Mouse (Mus musculus): ENCODE data around the gene Immp2l. TPM values are rescaled to one million over a fixed set of nuclear protein-coding genes. Genes with fewer than 3 reads are reported as not detected.

Immp2l gene
- polyA plus RNA-seq, 1 experiment from 2014 or later: 9.4 TPM

- H3K36me3 ChIP-seq (ENCODE audit: control insufficient read depth, insufficient read depth): no peaks in the 10 kb centered on the region
- H3K9ac ChIP-seq (ENCODE audit: low read length): no peak overlapping the region
- H3K9me3 ChIP-seq (replicated peaks; ENCODE audit: control insufficient read depth, low read length): no peaks in the 10 kb centered on the region
- no peak overlapping the region for H3K4me2 ChIP-seq (ENCODE audit: low read depth, low read length)
- H3K27me3 ChIP-seq (ENCODE audit: control insufficient read depth, insufficient read depth, low read length): no peaks in the 10 kb centered on the region
- WGBS: 89% methylated on average over 3 of the region's 3 CpGs
- ATAC-seq (replicated peaks; ENCODE audit: extremely low read depth, insufficient read depth, low FRiP score): no peak
- H3K4me1 ChIP-seq (ENCODE audit: control insufficient read depth, insufficient read depth, low read length): no peaks in the 10 kb centered on the region
- H3K27ac ChIP-seq (ENCODE audit: low read length): no peak overlapping the region
- H3K4me3 ChIP-seq (ENCODE audit: low read length): no peak overlapping the region
Observed at GRCm38 (mm10) chr12:41689809-41690208, 665.9 kb downstream of the Immp2l start.

- H3K9me3 ChIP-seq (replicated peaks; ENCODE audit: control insufficient read depth, low read length): no peaks in the 10 kb centered on the region
- no peak overlapping the region for H3K4me2 ChIP-seq (ENCODE audit: low read depth, low read length)
- no peaks in the 10 kb centered on the region for H3K4me1 ChIP-seq (ENCODE audit: control insufficient read depth, insufficient read depth, low read length)
- H3K27me3 ChIP-seq (ENCODE audit: control insufficient read depth, insufficient read depth, low read length): no peaks in the 10 kb centered on the region
- ATAC-seq (replicated peaks; ENCODE audit: extremely low read depth, insufficient read depth, low FRiP score): no peak
- no peak overlapping the region for H3K9ac ChIP-seq (ENCODE audit: low read length)
- no peak overlapping the region for H3K27ac ChIP-seq (ENCODE audit: low read length)
- H3K36me3 ChIP-seq (ENCODE audit: control insufficient read depth, insufficient read depth): no peaks in the 10 kb centered on the region
- H3K4me3 ChIP-seq (ENCODE audit: low read length): no peak overlapping the region
- 64% methylated on average over 2 of the region's 2 CpGs for WGBS
Observed at GRCm38 (mm10) chr12:41710608-41711007, 686.7 kb downstream of the Immp2l start.

- H3K9me3 ChIP-seq (replicated peaks; ENCODE audit: control insufficient read depth, low read length): peaks cover 6% of the 10 kb centered on the region; the same call in 1 of the 2 replicates
- no peaks in the 10 kb centered on the region for H3K4me1 ChIP-seq (ENCODE audit: control insufficient read depth, insufficient read depth, low read length)
- H3K4me2 ChIP-seq (ENCODE audit: low read depth, low read length): no peak overlapping the region
- no peaks in the 10 kb centered on the region for H3K27me3 ChIP-seq (ENCODE audit: control insufficient read depth, insufficient read depth, low read length)
- 43% methylated on average over 1 of the region's 1 CpGs for WGBS
- H3K4me3 ChIP-seq (ENCODE audit: low read length): no peak overlapping the region
- H3K9ac ChIP-seq (ENCODE audit: low read length): no peak overlapping the region
- ATAC-seq (replicated peaks; ENCODE audit: extremely low read depth, insufficient read depth, low FRiP score): no peak
- no peaks in the 10 kb centered on the region for H3K36me3 ChIP-seq (ENCODE audit: control insufficient read depth, insufficient read depth)
- H3K27ac ChIP-seq (ENCODE audit: low read length): no peak overlapping the region
Observed at GRCm38 (mm10) chr12:41716946-41717345, 693.1 kb downstream of the Immp2l start.

DNA sequence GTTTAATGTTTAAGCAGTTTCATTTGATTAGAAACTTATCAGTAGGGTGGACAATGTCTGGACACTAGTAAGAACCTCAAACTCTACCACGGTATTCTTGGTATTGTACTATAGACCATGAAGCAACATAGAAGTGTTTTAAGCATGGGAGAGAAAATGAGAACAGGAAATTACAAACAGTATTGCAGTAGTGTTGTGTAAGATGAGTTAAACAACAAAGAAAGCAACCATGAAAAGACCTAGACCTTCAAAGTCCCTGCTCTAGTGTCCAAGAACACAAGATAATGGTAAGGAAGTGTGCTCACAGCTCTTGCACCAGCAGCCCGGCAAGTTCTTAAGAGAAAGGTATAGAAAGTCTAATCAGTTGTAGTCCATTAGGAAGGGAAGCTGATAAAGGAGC is 700.7 kb downstream of the Immp2l start:
- 75% methylated on average over 2 of the region's 2 CpGs for WGBS

GRCm38 (mm10) chr12:41726720-41727119 is 702.8 kb downstream of the Immp2l start:
- Histone ChIP-seq H3K27ac (ENCODE audit: low read length) (no peak overlapping the region), H3K4me1 (ENCODE audit: control insufficient read depth, insufficient read depth, low read length) (no peaks in the 10 kb centered on the region), H3K4me2 (ENCODE audit: low read depth, low read length) (no peak overlapping the region), H3K4me3 (ENCODE audit: low read length) (no peak overlapping the region), H3K9ac (ENCODE audit: low read length) (no peak overlapping the region), H3K27me3 (ENCODE audit: control insufficient read depth, insufficient read depth, low read length) (no peaks in the 10 kb centered on the region), H3K36me3 (ENCODE audit: control insufficient read depth, insufficient read depth) (no peaks in the 10 kb centered on the region), H3K9me3 (replicated peaks; ENCODE audit: control insufficient read depth, low read length) (no peaks in the 10 kb centered on the region)
- ATAC-seq (replicated peaks; ENCODE audit: extremely low read depth, insufficient read depth, low FRiP score): no peak
- WGBS: 75% methylated on average over 1 of the region's 1 CpGs

More for the DNA sequence above, 700.7 kb downstream of the Immp2l start:
- Histone ChIP-seq H3K4me1 (ENCODE audit: control insufficient read depth, insufficient read depth, low read length) (no peaks in the 10 kb centered on the region), H3K4me2 (ENCODE audit: low read depth, low read length) (no peak overlapping the region), H3K9ac (ENCODE audit: low read length) (no peak overlapping the region), H3K27me3 (ENCODE audit: control insufficient read depth, insufficient read depth, low read length) (no peaks in the 10 kb centered on the region), H3K36me3 (ENCODE audit: control insufficient read depth, insufficient read depth) (no peaks in the 10 kb centered on the region), H3K4me3 (ENCODE audit: low read length) (no peak overlapping the region), H3K27ac (ENCODE audit: low read length) (no peak overlapping the region), H3K9me3 (replicated peaks; ENCODE audit: control insufficient read depth, low read length) (no peaks in the 10 kb centered on the region)
- ATAC-seq (replicated peaks; ENCODE audit: extremely low read depth, insufficient read depth, low FRiP score): no peak

DNA sequence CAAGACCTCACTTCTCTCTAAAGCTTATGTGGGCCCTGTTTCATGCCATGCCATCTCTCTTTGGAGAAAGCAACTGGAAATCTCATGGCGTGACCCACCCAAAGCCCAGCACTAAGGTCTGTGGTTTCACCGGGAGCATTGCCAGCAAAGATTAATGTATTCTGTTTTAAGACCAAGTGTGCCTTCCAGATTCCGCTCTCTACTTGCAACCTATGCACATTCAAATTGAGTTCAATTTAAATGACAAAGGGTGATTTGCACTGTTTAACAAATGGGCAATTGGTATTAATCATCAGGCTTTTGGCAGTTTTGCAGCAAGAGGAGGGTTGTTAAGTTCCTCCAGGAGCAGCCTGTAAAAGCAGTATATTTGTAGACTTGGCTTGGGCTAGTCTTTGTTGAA is 703.3 kb downstream of the Immp2l start:
- ATAC-seq (replicated peaks; ENCODE audit: extremely low read depth, insufficient read depth, low FRiP score): no peak
- Histone ChIP-seq H3K36me3 (ENCODE audit: control insufficient read depth, insufficient read depth) (no peaks in the 10 kb centered on the region), H3K4me2 (ENCODE audit: low read depth, low read length) (no peak overlapping the region), H3K4me1 (ENCODE audit: control insufficient read depth, insufficient read depth, low read length) (no peaks in the 10 kb centered on the region), H3K4me3 (ENCODE audit: low read length) (no peak overlapping the region), H3K27ac (ENCODE audit: low read length) (no peak overlapping the region), H3K9me3 (replicated peaks; ENCODE audit: control insufficient read depth, low read length) (no peaks in the 10 kb centered on the region), H3K27me3 (ENCODE audit: control insufficient read depth, insufficient read depth, low read length) (no peaks in the 10 kb centered on the region), H3K9ac (ENCODE audit: low read length) (no peak overlapping the region)
- 48% methylated on average over 3 of the region's 3 CpGs for WGBS

DNA sequence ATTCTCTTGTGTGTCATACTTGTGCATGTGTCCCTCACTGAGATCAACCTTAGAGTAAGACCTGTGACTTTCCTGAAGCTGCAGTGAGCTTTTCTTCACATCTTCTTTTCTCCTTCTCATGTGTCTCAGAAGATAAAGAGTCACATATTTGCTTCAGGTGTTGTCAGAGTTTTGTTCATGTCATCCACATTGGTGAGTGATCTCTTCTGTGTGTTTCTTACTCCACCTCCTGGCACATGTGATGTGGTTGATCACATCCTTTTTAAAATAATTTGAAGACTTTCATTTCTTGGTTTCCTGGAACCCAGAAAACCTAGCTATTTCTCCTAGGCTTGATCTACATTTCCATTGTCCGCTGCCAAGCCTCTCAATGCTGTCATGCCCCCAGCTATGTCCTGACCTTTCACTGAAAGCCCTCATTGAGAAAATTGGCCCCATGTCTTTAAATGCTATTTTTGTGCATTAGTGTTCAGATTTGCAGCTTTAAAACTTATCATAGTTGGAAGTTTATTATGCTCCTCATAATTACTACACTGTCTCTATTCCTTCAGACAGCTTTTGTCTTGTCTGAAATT is 704.0 kb downstream of the Immp2l start:
- H3K4me1 ChIP-seq (ENCODE audit: control insufficient read depth, insufficient read depth, low read length): no peaks in the 10 kb centered on the region
- ATAC-seq (replicated peaks; ENCODE audit: extremely low read depth, insufficient read depth, low FRiP score): no peak
- no peak overlapping the region for H3K9ac ChIP-seq (ENCODE audit: low read length)
- no peaks in the 10 kb centered on the region for H3K36me3 ChIP-seq (ENCODE audit: control insufficient read depth, insufficient read depth)
- no peak overlapping the region for H3K4me2 ChIP-seq (ENCODE audit: low read depth, low read length)
- 85% methylated on average over 1 of the region's 1 CpGs for WGBS
- no peak overlapping the region for H3K27ac ChIP-seq (ENCODE audit: low read length)
- no peaks in the 10 kb centered on the region for H3K9me3 ChIP-seq (replicated peaks; ENCODE audit: control insufficient read depth, low read length)
- H3K4me3 ChIP-seq (ENCODE audit: low read length): no peak overlapping the region
- no peaks in the 10 kb centered on the region for H3K27me3 ChIP-seq (ENCODE audit: control insufficient read depth, insufficient read depth, low read length)

DNA sequence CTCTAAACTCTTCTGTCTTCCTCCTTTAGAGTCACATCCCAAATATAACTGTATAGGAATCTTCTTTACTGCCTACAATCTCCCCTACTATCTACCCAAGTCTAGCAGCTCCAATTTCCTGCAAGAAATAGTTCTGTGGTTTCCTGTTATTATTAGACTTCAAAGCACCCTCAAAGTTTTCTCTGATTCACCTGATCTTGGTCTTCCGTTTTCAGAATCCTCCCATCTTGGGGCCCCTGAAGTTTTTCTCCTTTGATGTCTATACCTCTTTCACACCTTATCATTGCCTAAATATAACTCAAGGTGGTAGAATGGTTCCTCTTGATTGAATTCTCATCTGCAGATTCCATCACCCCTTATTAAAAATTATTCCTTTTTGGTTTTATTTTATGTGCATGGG is 704.6 kb downstream of the Immp2l start:
- 56% methylated on average over 1 of the region's 1 CpGs for WGBS
- Histone ChIP-seq H3K4me2 (ENCODE audit: low read depth, low read length) (no peak overlapping the region), H3K27me3 (ENCODE audit: control insufficient read depth, insufficient read depth, low read length) (no peaks in the 10 kb centered on the region), H3K27ac (ENCODE audit: low read length) (no peak overlapping the region), H3K4me1 (ENCODE audit: control insufficient read depth, insufficient read depth, low read length) (no peaks in the 10 kb centered on the region), H3K4me3 (ENCODE audit: low read length) (no peak overlapping the region), H3K36me3 (ENCODE audit: control insufficient read depth, insufficient read depth) (no peaks in the 10 kb centered on the region), H3K9me3 (replicated peaks; ENCODE audit: control insufficient read depth, low read length) (no peaks in the 10 kb centered on the region), H3K9ac (ENCODE audit: low read length) (no peak overlapping the region)
- ATAC-seq (replicated peaks; ENCODE audit: extremely low read depth, insufficient read depth, low FRiP score): no peak

DNA sequence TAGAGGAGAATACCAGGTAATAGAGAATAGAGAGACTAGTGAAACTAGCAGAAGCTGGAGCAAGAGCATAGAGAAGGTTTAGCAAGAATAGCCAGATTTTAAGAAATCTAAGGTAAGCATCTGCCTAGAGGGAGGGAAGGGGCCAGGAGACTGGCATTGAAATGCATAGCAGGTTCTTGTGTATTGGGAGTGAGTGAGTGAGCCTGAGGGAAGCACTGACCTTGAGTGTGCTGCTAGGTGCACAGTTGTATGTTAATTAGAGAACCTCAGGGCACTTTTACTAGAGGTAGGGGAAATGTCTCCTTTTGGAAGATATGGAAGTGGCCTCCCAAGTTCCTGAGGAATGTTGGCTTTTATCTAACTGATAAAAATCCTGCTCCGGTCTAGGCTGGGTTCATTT is 705.9 kb downstream of the Immp2l start:
- Histone ChIP-seq H3K9me3 (replicated peaks; ENCODE audit: control insufficient read depth, low read length) (no peaks in the 10 kb centered on the region), H3K4me2 (ENCODE audit: low read depth, low read length) (no peak overlapping the region), H3K27ac (ENCODE audit: low read length) (no peak overlapping the region), H3K27me3 (ENCODE audit: control insufficient read depth, insufficient read depth, low read length) (no peaks in the 10 kb centered on the region), H3K9ac (ENCODE audit: low read length) (no peak overlapping the region), H3K4me3 (ENCODE audit: low read length) (no peak overlapping the region), H3K36me3 (ENCODE audit: control insufficient read depth, insufficient read depth) (no peaks in the 10 kb centered on the region), H3K4me1 (ENCODE audit: control insufficient read depth, insufficient read depth, low read length) (no peaks in the 10 kb centered on the region)
- no peak for ATAC-seq (replicated peaks; ENCODE audit: extremely low read depth, insufficient read depth, low FRiP score)
- 25% methylated on average over 1 of the region's 1 CpGs for WGBS
